In genomic region chr7:117637997-117638396, GRCm38 (mm10) we compare ENCODE assay signal across 25 mouse cellular contexts.
"Had no signal": no experiment of that assay in that cellular context is flagged by ENCODE, and none has a peak within 500 bp of the region (broad histone marks: within the 10 kb centered on the region; RNA-seq: fewer than 3 reads in every experiment).

No protein-coding gene starts in this region.

- H3K4me1 ChIP-seq: heart, embryonic 13.5 days; heart, embryonic 15.5 days; intestine, embryonic 15.5 days; limb, embryonic 10.5 days; limb, embryonic 12.5 days; liver, embryonic 13.5 days; liver, embryonic 15.5 days had no signal

- H3K27ac ChIP-seq: gastrocnemius, adult 2 months; heart, embryonic 13.5 days; heart, embryonic 15.5 days; hindbrain, embryonic 13.5 days; hindbrain, embryonic 15.5 days; hindbrain, postnatal 0 days; intestine, embryonic 15.5 days; layer of hippocampus, adult 2 months; left cerebral cortex, adult 2 months; limb, embryonic 10.5 days; limb, embryonic 12.5 days; liver, embryonic 13.5 days; liver, embryonic 15.5 days had no signal

- ATAC-seq: hindbrain, postnatal 0 days; intestine, embryonic 15.5 days; intestine, postnatal 0 days had no signal

- H3K36me3 ChIP-seq: heart, embryonic 15.5 days; intestine, embryonic 15.5 days; limb, embryonic 10.5 days; limb, embryonic 12.5 days; liver, embryonic 13.5 days; liver, embryonic 15.5 days had no signal

- DNase-seq: gastrocnemius, adult 2 months; gastrocnemius, postnatal 10 days; gastrocnemius, postnatal 25 days; heart, adult 18-20 months; heart, postnatal 14 days; heart, postnatal 36 days; kidney, adult 18-20 months; kidney, adult 8-10 months; kidney, postnatal 10 days; kidney, postnatal 25 days; kidney, postnatal 4 days; liver; liver, embryonic 13.5 days had no signal

- H3K9me3 ChIP-seq: heart, embryonic 13.5 days; heart, embryonic 15.5 days; hindbrain, embryonic 13.5 days; hindbrain, embryonic 15.5 days; intestine, embryonic 15.5 days; limb, embryonic 10.5 days; limb, embryonic 12.5 days; liver, embryonic 13.5 days; liver, embryonic 15.5 days had no signal

- H3K4me3 ChIP-seq: gastrocnemius, adult 2 months; heart, embryonic 13.5 days; heart, embryonic 15.5 days; hindbrain, embryonic 13.5 days; hindbrain, embryonic 15.5 days; intestine, embryonic 15.5 days; layer of hippocampus, adult 2 months; left cerebral cortex, adult 2 months; limb, embryonic 10.5 days; limb, embryonic 12.5 days; liver, embryonic 13.5 days; liver, embryonic 15.5 days had no signal

- H3K27me3 ChIP-seq: heart, embryonic 13.5 days; heart, embryonic 15.5 days; hindbrain, embryonic 13.5 days; hindbrain, embryonic 15.5 days; intestine, embryonic 15.5 days; limb, embryonic 12.5 days; liver, embryonic 13.5 days; liver, embryonic 15.5 days had no signal
